Mouse (Mus musculus): ENCODE results near the gene Sema6d.

Sema6d gene

GRCm38 (mm10) chr2:124176265-124176664, 86.5 kb downstream of the Sema6d start:
- no peak for DNase-seq

GRCm38 (mm10) chr2:124176711-124177169, 87.0 kb downstream of the Sema6d start:
- no peak for DNase-seq

GRCm38 (mm10) chr2:124189271-124189670, 99.5 kb downstream of the Sema6d start:
- no peak for DNase-seq

- DNase-seq: no peak
Measured at GRCm38 (mm10) chr2:124194041-124194440, 104.3 kb downstream of the Sema6d start.

- no peak for DNase-seq
Measured at GRCm38 (mm10) chr2:124201493-124201892, 111.7 kb downstream of the Sema6d start.

- DNase-seq: no peak
Measured at GRCm38 (mm10) chr2:124202475-124202990, 112.8 kb downstream of the Sema6d start.

GRCm38 (mm10) chr2:124205811-124206210, 116.0 kb downstream of the Sema6d start:
- no peak for DNase-seq

GRCm38 (mm10) chr2:124208251-124208650, 118.5 kb downstream of the Sema6d start:
- DNase-seq: no peak

GRCm38 (mm10) chr2:124223559-124223958, 133.8 kb downstream of the Sema6d start:
- DNase-seq: no peak

GRCm38 (mm10) chr2:124224328-124224727, 134.6 kb downstream of the Sema6d start:
- no peak for DNase-seq

- DNase-seq: no peak
Measured at GRCm38 (mm10) chr2:124234636-124235221, 145.0 kb downstream of the Sema6d start.

GRCm38 (mm10) chr2:124235237-124236055, 145.7 kb downstream of the Sema6d start:
- DNase-seq: no peak

GRCm38 (mm10) chr2:124236831-124237230, 147.1 kb downstream of the Sema6d start:
- no peak for DNase-seq

- DNase-seq: no peak
Measured at GRCm38 (mm10) chr2:124243608-124244007, 153.8 kb downstream of the Sema6d start.

- peak in 1 of 2 experiments; percentile 2 for DNase-seq
Measured at GRCm38 (mm10) chr2:124244543-124245245, 154.9 kb downstream of the Sema6d start.

- peak; percentile 7 to 9 for DNase-seq
Measured at GRCm38 (mm10) chr2:124258108-124258507, 168.3 kb downstream of the Sema6d start.

GRCm38 (mm10) chr2:124264309-124264708, 174.5 kb downstream of the Sema6d start:
- DNase-seq: no peak

- DNase-seq: no peak
Measured at GRCm38 (mm10) chr2:124271156-124271555, 181.4 kb downstream of the Sema6d start.

GRCm38 (mm10) chr2:124277492-124277891, 187.7 kb downstream of the Sema6d start:
- no peak for DNase-seq

GRCm38 (mm10) chr2:124285109-124285508, 195.3 kb downstream of the Sema6d start:
- DNase-seq: no peak

GRCm38 (mm10) chr2:124289356-124289755, 199.6 kb downstream of the Sema6d start:
- DNase-seq: no peak

GRCm38 (mm10) chr2:124291145-124291544, 201.4 kb downstream of the Sema6d start:
- no peak for DNase-seq

GRCm38 (mm10) chr2:124293601-124294000, 203.8 kb downstream of the Sema6d start:
- DNase-seq: no peak

All from kidney, postnatal 4 days (tissue).